Mouse (Mus musculus): ENCODE measurements around the gene Lgals3.

DNA sequence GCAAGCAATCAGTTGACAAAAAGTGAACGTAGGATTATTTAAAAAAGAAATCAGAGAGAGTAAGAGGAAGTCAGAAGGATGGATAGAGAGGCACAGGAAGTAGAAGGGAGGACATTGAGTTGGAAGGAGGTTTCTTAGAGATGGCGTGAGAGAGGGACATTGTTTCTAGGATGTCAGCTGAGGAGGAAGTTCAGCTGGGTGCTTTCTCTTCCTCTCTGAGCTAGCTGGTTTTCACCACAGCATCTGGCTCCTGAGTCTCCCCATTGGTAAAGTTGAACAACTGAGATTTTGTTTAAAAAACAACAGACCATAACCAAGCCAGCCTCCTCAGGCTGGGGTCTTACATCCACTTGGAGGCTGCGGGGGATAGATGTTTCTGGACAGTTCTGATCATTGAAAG is 7.9 kb upstream of the Lgals3 start:
- TF ChIP-seq CTCF (IDR thresholded peaks at IDR 0.05; ENCODE audit: control insufficient read depth, insufficient read depth, insufficient read length) (no peak), FOSL1 (IDR thresholded peaks at IDR 0.05; ENCODE audit: insufficient read depth, low read length, poor library complexity, severe bottlenecking) (no peak)
